Mouse (Mus musculus) right cerebral cortex, postnatal 4 days (tissue): Measurements from ENCODE around the gene Mycbpap.

ENCODE experiments used
- DNase-seq: peaks from one replicate; pipeline ENCODE4 v3.0.0-alpha.2; 2022

Mycbpap gene

GRCm38 (mm10) chr11:94475722-94476121 lies 45.8 kb downstream of the Mycbpap start:
- no peak for DNase-seq

GRCm38 (mm10) chr11:94474544-94474910 lies 47.0 kb downstream of the Mycbpap start:
- no peak for DNase-seq

GRCm38 (mm10) chr11:94473707-94474543 lies 47.6 kb downstream of the Mycbpap start, which contains the start of gene Cacna1g:
Gene Cacna1g (minus strand): TSS chr11:94474198.
- DNase-seq: peak; percentile 84

DNA sequence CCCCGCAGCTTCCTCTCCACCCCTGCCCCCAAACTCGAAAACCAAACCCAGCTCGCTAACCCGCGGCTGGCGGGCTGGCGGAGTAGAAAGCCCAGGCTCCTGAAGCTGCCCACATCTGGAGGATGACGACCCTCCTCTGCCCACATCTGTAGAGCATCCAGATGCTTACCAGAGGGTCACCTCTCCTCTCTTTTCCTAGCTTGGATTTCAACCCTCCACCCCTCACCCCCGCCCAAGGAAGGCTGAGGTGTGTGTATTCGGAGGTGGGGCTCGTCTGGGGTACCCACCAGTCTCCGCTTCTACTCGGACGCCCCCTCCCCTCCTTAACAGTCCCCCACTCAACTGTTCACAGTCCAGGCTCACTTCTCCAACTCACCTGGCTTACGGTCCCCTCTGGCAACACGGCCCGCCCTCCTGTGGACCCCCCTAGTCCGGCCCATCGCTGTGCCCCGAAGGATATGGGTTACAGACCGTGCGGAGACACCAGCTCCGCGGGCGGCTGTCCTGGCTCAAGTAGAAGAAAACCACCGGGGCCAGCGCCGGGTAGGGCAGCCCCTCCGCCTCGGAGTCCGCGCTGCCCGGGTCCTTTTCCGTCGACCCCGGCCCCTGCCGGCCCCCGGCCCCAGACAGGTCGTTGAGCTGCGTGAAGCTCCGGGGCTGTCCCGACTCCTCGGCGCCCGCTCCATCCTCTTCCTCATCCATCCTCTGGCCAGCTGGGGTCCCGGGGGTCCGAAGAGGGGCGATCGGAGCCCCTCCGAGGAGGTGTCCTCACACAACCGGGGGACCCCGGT lies 48.4 kb downstream of the Mycbpap start:
- peak; percentile 42 for DNase-seq

DNA sequence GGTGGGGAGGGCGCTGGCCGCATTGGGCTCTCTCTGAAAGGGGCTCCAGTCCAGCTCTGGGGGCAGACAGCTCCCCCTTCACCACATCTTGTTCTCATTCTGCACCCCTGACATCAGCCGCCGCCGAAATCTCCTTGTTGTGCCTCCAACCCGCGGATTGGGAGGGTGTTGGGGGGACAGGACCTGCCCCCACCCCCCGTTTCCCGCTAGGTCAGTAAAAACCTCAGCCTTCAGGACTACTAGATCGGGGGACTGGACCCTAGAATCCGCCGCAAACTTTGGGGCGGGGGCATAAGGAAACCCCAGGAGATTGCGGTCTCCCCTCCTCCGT lies 49.0 kb downstream of the Mycbpap start:
- DNase-seq: peak; percentile 47

- peak; percentile 37 for DNase-seq
These were observed 49.6 kb downstream of the Mycbpap start for GRCm38 (mm10) chr11:94471740-94472584.

DNA sequence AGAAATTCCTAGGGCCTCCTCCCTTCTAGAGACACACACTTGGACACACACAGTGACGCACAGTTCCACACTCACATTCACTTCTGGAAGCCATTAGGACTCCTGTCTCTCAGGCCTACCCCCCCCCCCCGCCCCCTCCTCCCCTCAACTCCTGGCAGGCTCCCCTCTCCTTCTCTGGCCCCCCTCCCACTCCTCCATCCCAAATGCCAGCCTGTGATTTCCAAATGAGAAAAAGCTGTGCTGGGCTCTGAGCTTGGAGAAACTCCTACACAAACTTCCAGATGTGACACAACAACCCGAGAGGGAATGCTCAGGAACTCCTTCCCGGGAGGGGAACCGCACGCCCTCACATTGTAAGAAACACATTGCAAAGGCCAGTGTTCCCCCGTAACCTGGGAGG lies 51.2 kb downstream of the Mycbpap start:
- DNase-seq: no peak

DNA sequence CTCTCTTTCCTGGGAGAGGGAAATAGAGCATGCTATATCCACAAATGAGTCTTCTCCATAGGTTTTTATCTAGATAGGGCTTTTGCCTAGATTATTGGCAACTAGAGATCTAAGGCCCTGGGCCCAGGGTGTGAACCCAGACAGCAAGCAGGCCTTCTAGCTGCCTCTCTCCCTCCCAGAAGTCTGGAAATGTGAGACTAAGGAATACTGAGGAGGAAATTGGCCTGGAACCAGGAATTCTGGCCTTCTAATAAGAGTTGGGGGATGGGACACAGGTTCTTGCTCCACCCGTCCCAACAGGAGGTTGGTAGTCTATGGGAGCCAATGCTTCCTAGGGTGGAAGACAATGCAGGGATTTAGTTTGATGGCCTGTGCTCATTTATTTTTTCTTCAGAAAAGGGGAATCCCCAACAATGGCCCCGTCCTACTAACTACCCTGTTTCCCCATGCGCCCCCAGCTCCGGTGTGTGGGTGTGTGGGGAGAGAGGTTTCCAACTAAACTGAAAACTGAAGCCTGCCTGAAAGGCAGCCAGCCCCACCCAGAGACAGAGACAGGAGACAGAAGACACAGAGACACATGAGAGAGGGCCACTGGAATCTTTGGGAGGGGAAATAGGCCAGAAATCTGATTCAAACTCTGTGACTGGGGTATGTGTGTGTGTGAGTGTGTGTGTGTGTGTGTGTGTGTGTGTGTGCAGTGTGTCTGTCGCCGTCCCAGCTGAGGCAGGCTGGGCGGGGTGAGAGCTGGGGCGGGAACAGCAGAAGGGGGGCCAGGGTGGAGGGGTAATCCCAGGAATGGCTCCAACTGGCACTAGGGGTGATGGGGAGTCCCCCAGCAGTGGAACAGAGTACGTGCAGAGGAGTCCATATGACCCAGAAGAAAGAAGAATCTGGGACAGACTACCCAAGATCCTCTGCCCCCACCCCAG lies 52.1 kb downstream of the Mycbpap start:
- no peak for DNase-seq

GRCm38 (mm10) chr11:94468582-94469064 lies 52.9 kb downstream of the Mycbpap start:
- DNase-seq: peak; percentile 85

DNA sequence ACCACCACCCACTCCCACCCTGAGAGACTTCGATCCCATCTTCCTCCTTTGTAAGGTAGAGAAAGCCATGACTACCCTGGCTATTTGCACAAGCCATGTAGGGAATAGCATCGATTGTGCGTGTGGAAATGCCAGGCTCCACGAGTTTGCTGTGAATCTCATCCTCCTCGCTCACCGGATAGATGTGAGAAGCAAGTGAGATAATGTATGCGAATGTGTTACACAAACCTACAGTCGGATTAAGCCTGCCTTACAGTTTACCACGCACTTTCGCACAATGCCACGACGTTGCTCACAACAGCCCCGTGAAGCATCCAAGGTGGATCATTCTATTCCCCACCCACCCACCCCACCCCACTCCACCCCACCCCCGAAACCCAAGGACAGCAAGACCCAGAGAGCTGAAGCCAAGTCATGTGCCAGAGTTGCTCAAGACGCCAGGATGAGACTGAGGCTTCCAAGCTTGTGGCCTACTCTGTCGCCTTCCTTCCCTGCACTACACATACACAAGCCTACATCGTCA lies 55.1 kb downstream of the Mycbpap start:
- DNase-seq: no peak

DNA sequence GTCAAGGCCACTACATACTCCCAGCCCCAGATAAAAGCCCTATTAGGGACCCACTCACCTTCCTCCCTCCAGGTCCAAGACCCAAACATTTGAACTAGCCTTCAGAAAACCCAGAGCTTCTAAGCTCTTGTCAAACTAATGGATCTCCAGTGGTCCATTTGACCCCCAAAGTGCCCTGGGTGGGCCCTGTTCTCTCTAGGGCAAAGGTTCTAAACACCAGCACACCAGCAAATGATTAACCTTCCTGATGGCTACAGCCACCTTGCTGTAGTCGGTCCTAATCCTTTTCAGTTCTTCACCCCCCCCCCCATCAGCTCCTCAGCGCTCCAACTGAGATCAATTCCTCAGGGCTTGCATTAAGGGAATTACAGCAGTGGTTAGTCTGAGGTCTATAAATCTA lies 57.4 kb downstream of the Mycbpap start:
- no peak for DNase-seq

DNA sequence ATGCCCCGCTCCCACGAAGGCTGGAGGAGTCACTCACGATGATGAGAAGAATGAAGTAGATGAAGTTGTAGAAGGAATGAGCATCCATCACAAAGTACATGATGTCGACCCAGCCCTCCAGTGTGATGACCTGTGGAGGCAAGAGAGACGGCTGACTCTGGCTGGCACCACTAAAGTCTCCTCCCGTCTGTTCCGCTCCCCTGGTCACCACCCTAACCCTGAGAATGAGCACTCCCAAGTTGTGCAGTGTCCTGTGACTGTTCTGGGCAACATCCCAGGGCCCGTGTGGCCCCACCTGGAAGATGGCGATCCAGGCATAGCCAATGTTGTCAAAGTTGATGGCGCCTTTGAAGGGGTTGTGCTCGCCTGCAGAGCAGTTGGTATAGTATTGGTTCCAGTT lies 59.7 kb downstream of the Mycbpap start:
- no peak for DNase-seq

DNA sequence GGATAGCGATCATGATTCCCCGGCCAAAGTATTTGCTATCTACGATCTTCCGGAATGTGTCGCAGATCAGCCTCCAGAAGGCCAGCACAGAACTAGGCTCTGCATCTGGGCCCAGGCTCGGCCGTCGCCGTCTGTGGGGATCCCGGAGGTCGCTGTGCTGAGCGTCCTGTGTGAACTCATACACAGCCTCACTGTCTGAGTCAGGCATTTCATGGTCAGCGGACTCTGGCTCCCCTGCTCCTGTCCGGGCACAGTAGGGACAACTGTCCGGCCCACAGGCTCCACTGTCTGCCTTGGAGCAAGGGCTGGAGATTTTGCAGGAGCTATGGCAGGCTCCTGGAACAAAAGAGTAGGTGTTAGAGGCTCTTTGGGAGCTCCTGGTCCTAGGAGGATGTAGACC lies 64.5 kb downstream of the Mycbpap start:
- DNase-seq: no peak

DNA sequence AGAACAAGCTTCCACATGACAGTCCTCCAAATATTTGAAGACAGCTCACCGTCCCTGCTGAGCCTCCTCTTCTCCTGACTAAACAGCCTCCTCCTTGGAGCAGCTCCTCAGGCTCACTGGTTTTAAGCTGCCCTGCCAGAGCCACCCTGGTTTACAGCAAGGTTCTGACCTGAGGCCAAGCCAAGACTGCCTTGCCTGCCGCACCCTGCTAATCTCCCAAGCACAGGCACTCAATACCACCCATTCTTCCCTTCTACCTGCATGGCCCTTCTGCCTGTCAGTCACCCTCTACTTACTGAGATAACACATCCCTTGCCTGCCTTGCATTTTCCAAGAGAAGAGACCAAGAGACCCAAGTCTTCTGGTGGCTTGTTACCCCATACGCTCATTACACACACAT lies 65.2 kb downstream of the Mycbpap start:
- no peak for DNase-seq

DNA sequence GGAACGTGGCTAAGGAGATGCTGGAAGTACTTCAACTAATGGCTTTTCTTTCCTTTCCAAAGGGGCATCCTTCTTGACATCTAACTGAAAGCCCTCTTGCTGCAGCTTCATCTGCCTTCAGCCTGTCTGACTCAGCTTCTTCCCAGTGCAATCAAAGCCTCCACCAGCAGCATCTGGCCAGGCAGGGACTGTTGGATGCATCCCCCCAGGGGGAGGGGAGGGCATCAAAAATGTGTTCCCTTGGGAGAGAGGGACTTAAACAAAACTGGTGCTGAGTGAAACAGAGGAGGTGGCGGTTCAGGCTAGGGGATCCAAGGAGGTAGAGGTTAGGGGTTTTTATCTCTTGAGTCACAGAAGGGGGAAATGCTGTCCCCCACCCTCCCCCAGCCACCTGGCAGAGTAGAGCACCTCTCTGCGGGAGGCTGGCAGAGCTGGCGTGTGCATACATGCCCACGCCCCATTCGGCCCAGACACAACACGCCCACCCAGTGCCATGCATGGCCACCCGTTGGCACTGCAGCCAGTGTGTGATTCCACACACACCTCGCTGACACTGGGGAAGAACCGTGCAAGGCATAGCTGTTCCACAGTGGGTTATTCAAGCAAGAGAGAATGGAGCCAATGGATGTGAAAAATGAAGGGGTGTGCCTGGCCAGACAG lies 66.3 kb downstream of the Mycbpap start:
- no peak for DNase-seq

GRCm38 (mm10) chr11:94454756-94455155 lies 66.8 kb downstream of the Mycbpap start:
- no peak for DNase-seq
